Mouse (Mus musculus) granulocyte monocyte progenitor cell, adult 5-6 weeks (primary cell): ENCODE results near the gene Ccdc15. TPM values are rescaled to one million over a fixed set of nuclear protein-coding genes. Genes with fewer than 3 reads are reported as not detected.

Source experiments
- ATAC-seq: replicated peaks from 2 replicates; pipeline ENCODE4 v1.8.0; 2016; ENCODE audit warnings: mild to moderate bottlenecking, moderate TSS enrichment, inconsistent platforms; ENCODE audit not compliant: poor library complexity, severe bottlenecking
- total RNA-seq, 2 experiments: library from RNA; stranded (forward) in 1 of 2; stranded (reverse) in 1 of 2; fragments of 200-712, 200-1000 nt in 1 of 2; fragments of >200 nt in 1 of 2; fragmentation: Nextera tagmentation in 1 of 2; gene quantifications; 2 replicates each; pipeline ENCODE4 v1.2.3; 2014 to 2017

The Ccdc15 gene
- total RNA-seq (2014; fragmentation: Nextera tagmentation) (13.3 and 16.7 TPM in 2 replicates), total RNA-seq (2017) (11.7 and 14.5 TPM in 2 replicates)

DNA sequence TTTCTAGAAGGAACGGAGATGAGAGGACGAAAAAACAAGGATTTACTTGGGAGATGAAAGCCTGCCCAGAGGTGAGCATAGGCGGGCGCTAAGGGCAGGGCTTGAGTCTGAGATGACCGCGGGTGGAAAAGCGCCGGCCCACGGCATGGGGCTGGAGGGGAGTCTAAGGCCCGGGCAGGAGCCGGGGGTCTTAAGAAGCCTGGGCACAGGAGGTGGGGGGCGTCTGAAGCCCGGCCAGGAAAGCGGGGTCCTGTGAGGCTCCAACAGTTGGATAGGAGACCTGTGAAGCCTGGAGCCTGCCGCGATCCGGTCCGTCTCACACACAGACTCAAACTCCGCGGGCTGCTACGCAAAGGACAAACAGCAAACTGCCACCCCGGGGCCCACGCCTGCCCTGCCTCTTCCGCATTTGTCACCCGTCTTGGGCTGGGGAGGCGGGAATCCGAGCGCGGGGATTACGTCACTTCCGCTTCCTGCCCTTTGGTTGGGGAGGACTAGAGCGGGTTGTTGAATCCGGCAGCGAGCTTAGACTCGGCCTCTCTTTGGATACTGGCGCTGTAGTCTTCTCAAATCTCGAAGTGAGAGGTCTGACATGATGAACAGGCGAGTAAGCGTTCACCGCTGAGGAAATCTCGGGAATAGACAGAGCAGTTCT is at the start of gene Ccdc15:
Gene Ccdc15 (minus strand): TSS at position 445 of the 655 bp plus-strand sequence.
- peak; percentile 96 for ATAC-seq

- no peak for ATAC-seq
Measured at GRCm38 (mm10) chr9:37393482-37394131, 45.4 kb upstream of the Ccdc15 start.

- no peak for ATAC-seq
Measured at GRCm38 (mm10) chr9:37392071-37392470, 43.8 kb upstream of the Ccdc15 start.

DNA sequence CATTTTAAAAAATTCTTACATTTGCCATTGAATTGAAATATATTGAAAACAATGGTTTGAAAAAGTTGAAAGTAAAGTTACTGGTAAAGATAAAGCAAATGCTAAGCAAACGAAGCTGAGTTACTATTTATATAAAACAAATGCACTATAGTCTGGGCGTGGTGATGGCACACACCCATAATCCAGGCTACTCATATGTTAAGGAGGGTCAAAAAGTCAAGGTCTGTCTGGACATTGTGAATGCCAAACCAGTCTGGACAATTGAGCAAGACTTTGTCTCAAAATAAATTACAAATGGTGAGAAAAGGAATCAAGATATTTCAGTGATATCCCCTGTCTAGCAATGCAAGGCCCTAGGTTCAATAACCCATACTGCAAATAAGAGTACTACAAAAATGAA is 42.7 kb upstream of the Ccdc15 start:
- no peak for ATAC-seq

- ATAC-seq: peak; percentile 78
Measured at GRCm38 (mm10) chr9:37384284-37385182, 36.3 kb upstream of the Ccdc15 start.

- ATAC-seq: no peak
Measured at GRCm38 (mm10) chr9:37383161-37383560, 34.9 kb upstream of the Ccdc15 start.

DNA sequence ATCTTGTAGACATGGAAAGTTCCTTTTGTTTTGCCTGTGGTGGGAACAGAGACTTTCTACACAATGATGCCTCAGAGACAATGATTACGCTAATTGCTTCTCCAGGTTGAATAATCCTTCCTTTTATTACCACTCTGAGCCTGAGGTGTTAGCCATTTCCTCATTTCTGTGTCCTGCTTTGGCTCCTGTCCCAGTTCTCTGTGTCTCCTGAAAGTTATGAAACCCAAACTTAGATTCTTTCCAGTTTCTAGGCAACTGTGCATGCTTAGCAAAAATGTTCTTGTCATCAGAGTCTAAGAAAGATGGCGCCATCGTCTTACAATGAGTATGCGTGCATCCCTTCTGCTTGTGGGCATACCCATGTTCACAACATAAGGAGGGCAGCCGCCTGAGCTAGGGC is 27.5 kb upstream of the Ccdc15 start:
- ATAC-seq: peak; percentile 72

- ATAC-seq: no peak
Measured at GRCm38 (mm10) chr9:37371232-37371801, 23.1 kb upstream of the Ccdc15 start.

DNA sequence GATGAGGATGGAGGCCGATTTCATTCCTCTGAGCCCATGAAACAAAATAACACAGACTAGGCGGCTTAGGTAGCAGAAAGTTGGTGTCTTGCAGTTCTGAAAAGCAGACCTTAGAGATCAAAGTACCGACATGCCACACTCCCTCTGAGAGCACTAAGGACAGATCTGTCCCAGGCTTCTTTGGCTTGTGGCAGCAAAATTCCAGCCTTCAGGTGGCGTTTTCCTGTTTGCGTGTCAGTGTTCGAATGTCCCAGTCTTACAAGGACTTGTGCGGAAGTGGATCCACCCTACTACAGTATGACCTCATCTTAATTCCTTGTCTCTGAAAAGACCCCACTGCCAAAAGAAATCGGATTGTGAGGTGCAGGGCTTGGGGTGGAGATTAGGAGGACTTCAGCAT is 20.6 kb upstream of the Ccdc15 start:
- ATAC-seq: no peak

DNA sequence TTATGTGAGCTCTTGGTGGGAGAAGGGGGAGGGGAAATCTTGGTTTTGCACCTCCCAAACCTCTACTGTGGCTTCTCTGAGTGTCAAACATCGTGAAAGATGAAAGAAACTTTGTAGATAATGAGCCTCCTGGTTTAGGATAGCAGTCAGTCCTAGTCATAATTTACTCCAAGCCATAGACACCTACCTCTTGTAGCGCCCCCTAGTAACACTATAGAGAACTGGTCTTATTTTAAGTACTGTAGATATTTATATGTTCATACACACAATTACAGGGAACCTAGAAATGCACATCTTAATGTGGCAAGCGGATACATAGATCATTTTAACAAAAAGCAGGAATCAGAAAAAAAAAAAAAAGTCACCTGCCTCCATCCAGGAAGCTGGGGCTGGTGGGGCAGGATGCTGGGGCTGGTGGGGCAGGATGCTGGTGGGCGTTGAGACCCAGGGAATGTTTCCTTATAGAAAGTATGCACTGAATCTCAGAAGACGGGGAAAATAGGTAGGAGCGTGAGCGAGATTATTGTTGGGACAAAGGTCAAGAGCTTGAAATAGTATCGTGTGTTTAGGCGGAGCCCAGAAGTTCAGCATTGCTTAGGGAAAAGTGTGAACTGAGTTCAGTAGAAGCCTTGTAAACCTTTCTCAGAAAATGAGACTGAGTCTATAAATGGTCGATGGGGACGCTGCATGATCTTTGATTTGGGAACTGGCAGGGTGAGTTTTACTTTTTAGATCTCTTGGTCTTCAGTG is 20.0 kb upstream of the Ccdc15 start:
- ATAC-seq: no peak

DNA sequence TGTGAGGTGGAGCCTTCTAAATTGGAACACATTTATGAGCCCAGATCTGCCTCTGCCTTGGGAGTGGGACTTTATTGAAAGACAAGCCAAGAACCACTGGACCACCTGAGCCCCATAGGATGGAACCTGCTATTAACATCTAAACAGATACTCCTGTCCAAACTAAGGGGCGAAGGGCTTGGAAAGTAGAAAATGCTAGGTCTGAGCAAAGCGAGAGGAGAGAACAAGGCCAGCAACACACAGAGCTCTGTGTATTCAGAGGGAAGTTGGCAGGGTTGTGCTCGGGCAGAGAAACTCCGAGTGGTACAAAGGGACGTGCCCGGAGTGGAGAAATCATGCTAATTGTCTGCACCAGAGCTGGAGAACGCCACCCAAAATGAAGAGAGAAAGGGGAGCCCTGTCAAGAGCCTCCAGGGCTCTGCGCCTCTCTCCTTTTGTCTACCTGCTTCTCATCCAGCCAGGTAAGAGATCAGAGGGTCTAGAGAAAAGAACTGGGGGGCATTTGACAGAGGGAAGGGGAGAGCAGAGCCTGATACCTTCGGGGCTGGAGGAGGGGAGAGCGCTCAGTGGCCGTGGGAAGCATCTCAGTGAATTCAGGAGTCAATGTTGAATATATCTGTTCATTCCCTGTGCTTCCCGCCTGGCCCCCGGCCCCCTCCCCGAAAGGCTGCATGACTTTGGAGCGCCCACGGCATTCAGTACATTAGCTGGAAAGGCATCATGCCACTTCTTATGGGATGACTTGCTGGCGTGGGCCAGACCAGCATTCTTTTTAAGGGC is 19.3 kb upstream of the Ccdc15 start, which contains the start of gene Hepacam:
Gene Hepacam (plus strand): TSS at position 51 of the 780 bp plus-strand sequence.
- ATAC-seq: no peak

- ATAC-seq: no peak
Measured at GRCm38 (mm10) chr9:37365706-37366105, 17.5 kb upstream of the Ccdc15 start.

DNA sequence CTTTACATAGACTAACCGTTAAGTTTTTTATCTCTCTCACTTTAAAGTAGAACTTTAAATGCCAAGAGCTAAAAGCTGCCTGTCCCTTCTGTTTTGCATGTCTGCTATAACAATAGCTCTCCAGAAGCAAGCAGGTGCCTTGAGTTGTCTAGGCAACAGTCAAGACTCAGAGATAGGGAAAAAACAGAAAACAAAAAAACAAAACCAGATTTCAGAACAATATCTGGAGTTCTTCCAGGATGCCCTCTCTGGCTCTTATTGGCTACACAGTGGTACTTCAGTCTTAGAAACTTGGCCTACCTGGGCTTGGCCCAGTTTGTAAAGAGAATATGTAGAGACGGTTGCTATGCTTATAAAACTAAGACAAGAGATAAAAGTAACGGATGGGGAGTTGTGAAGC is 16.2 kb upstream of the Ccdc15 start:
- ATAC-seq: no peak

- no peak for ATAC-seq
Measured at GRCm38 (mm10) chr9:37363551-37363950, 15.3 kb upstream of the Ccdc15 start.

DNA sequence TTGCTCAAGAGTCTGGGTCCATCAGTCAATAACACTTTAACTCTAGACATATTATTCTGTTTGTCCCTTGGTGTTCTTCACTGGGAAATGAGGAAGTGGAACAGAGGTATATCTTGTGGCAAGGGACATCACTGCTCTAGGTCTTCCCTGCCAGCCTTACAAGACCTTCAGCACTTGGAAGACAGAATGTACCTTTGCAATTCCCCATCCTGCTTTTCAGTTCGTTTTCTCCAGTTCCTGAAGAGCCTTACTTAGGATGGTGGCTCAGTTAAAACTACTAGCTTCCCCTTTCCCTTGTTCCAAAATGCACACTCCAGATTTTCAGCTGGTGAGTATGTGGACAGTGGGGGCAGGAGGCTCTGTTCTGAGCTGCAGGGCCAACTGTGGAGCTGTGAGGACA is 14.6 kb upstream of the Ccdc15 start:
- peak; percentile 48; the same call in 1 of the 2 replicates for ATAC-seq

- ATAC-seq: no peak
Measured at GRCm38 (mm10) chr9:37362084-37362483, 13.9 kb upstream of the Ccdc15 start.

GRCm38 (mm10) chr9:37359331-37360220 is 11.3 kb upstream of the Ccdc15 start:
- no peak for ATAC-seq

- no peak for ATAC-seq
Measured at GRCm38 (mm10) chr9:37358713-37359330, 10.6 kb upstream of the Ccdc15 start.
